Mouse (Mus musculus): ENCODE measurements around the gene Tnfrsf18.

Tnfrsf18 gene

GRCm38 (mm10) chr4:156077499-156078301 lies 51.7 kb downstream of the Tnfrsf18 start:
- DNase-seq (ENCODE audit: low spot score), result peak; percentile 49

Measured in testis, postnatal 14 days (tissue).